30 mouse cellular contexts compared by ENCODE assay signal in the genomic region with DNA sequence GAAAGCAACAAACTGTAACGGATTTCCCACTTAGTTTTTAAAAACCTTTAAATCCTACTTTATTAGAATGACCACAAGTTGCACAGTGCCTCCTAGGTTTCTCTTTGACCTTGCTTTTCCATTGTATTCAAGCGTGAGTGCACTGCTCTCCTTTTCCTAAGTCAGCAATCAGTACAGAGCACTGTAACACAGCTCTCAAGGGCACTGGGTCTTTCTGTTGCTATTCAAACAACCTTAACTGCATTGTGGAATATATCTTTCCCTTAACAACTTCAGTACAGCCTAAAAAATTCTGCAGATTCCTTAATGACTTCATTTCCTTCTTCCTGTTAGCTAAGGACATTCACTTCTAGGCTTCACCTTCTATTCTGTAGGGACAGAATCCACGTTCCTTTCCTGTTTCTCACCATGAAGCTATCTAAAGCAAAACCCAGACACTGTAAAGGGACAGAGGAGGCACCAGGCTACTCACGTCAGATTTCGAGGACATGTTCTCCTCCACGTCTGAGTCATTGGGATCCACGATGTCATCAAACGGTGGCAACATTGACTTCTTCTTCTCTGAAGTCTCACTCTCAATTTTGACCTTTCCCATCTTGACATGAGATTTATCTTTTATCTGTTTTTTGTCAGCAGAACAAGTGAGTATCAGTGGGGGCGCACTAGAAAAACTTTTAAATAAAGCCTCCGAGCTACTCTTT.
A peak's percentile ranks its signal among the peaks of the same experiment; 100 is the strongest.
DNase-seq lines count a peak whose midpoint lies in the region; ATAC-seq and TF ChIP-seq lines count a peak whose summit lies in the region.
"Had no signal": no experiment of that assay in that cellular context is flagged by ENCODE, and none has a peak within 500 bp of the region (broad histone marks: within the 10 kb centered on the region; RNA-seq: fewer than 3 reads in every experiment).

No protein-coding gene starts in this region.

- no peaks in the 10 kb centered on the region for H3K9me3 ChIP-seq in heart, embryonic 10.5 days
- H3K9me3 ChIP-seq in heart, embryonic 15.5 days (replicated peaks), result no peaks in the 10 kb centered on the region
- no peaks in the 10 kb centered on the region for H3K9me3 ChIP-seq in liver, postnatal 0 days (ENCODE audit: low read length)
- no peaks in the 10 kb centered on the region for H3K9me3 ChIP-seq in liver, embryonic 12.5 days (replicated peaks)
- no peaks in the 10 kb centered on the region for H3K9me3 ChIP-seq in forebrain, embryonic 11.5 days (ENCODE audit: control insufficient read depth, low read length)
- H3K9me3 ChIP-seq: forebrain, embryonic 15.5 days; hindbrain, embryonic 13.5 days; kidney, embryonic 15.5 days; liver, embryonic 15.5 days; lung, embryonic 15.5 days; megakaryocyte, embryonic 14.5 days; midbrain, embryonic 12.5 days; neural tube, embryonic 12.5 days had no signal

- ATAC-seq in heart, embryonic 15.5 days (replicated peaks; ENCODE audit: insufficient number of reproducible peaks, insufficient read depth, low FRiP score, low read depth), result no peak; the same call in 1 of the 2 replicates
- ATAC-seq in liver, postnatal 0 days, result no peak
- ATAC-seq in liver, embryonic 12.5 days, result no peak
- no peak for ATAC-seq in forebrain, embryonic 11.5 days (replicated peaks; ENCODE audit: low FRiP score)
- ATAC-seq: activated CD4-positive, CD25-positive, alpha-beta regulatory T cell, adult 4 months; forebrain, embryonic 15.5 days had no signal

- no peak overlapping the region for H3K4me2 ChIP-seq in heart, embryonic 15.5 days
- H3K4me2 ChIP-seq in liver, postnatal 0 days (ENCODE audit: low read depth, low read length), result no peak overlapping the region
- H3K4me2 ChIP-seq in liver, embryonic 12.5 days, result no peak overlapping the region
- no peak overlapping the region for H3K4me2 ChIP-seq in forebrain, embryonic 11.5 days (ENCODE audit: low read depth, low read length, severe bottlenecking)
- H3K4me2 ChIP-seq: forebrain, embryonic 15.5 days; hindbrain, embryonic 13.5 days; kidney, embryonic 15.5 days; liver, embryonic 15.5 days; lung, embryonic 15.5 days; midbrain, embryonic 12.5 days; neural tube, embryonic 12.5 days had no signal

- no peak for TF ChIP-seq EP300 in liver, postnatal 0 days (IDR thresholded peaks at IDR 0.05; ENCODE audit: low read depth)

- WGBS in heart, embryonic 10.5 days, result 51% methylated on average over 10 of the region's 10 CpGs
- 47% methylated on average over 10 of the region's 10 CpGs for WGBS in heart, embryonic 15.5 days
- WGBS in liver, postnatal 0 days (ENCODE audit: insufficient replicate concordance), result 76% methylated on average over 10 of the region's 10 CpGs
- WGBS in liver, embryonic 12.5 days (ENCODE audit: insufficient replicate concordance), result 66% methylated on average over 10 of the region's 10 CpGs
- 89% methylated on average over 10 of the region's 10 CpGs for WGBS in forebrain, embryonic 11.5 days

- intact Hi-C loops in heart, postnatal 10 days (cut with DNase I), result no loop called here

- H3K36me3 ChIP-seq in heart, embryonic 10.5 days, result peaks cover 5% of the 10 kb centered on the region; the same call in 1 of the 2 replicates
- H3K36me3 ChIP-seq in heart, embryonic 15.5 days, result no peaks in the 10 kb centered on the region
- H3K36me3 ChIP-seq in liver, postnatal 0 days (replicated peaks; ENCODE audit: insufficient read depth, low read length), result 0 out of 2 replicates have a peak, but pooled peaks cover 6% of the 10 kb centered on the region
- H3K36me3 ChIP-seq in liver, embryonic 12.5 days, result 0 out of 2 replicates have a peak, but pooled peaks cover 8% of the 10 kb centered on the region
- no peaks in the 10 kb centered on the region for H3K36me3 ChIP-seq in forebrain, embryonic 11.5 days (ENCODE audit: control insufficient read depth, insufficient read depth, low read length)
- H3K36me3 ChIP-seq: liver, embryonic 15.5 days; lung, embryonic 15.5 days had no signal

- DNase-seq in heart, embryonic 10.5 days (ENCODE audit: low spot score), result no peak
- DNase-seq in heart, postnatal 4 days, result no peak
- no peak for DNase-seq in heart, postnatal 10 days
- DNase-seq in liver, postnatal 0 days, result no peak
- DNase-seq in forebrain, embryonic 11.5 days (ENCODE audit: low spot score), result no peak
- DNase-seq: B cell, adult 2 months; cerebellum, adult 11 months; cerebellum, adult 9-10 months; cerebellum, postnatal 36 days; gastrocnemius, postnatal 25 days; heart, adult 18-20 months; kidney, adult 18-20 months; kidney, postnatal 25 days; liver; lung, postnatal 4 days; right cerebral cortex, adult 18-20 months; spleen, adult 18-20 months; thymus, postnatal 25 days had no signal

- no peak for TF ChIP-seq CTCF in liver, postnatal 0 days (IDR thresholded peaks at IDR 0.05; ENCODE audit: low read depth)

- H3K4me3 ChIP-seq in heart, embryonic 10.5 days, result no peak overlapping the region
- no peak overlapping the region for H3K4me3 ChIP-seq in heart, embryonic 15.5 days
- H3K4me3 ChIP-seq in liver, postnatal 0 days (ENCODE audit: low read depth, low read length), result no peak overlapping the region
- H3K4me3 ChIP-seq in liver, embryonic 12.5 days, result no peak overlapping the region
- no peak overlapping the region for H3K4me3 ChIP-seq in forebrain, embryonic 11.5 days (ENCODE audit: low read depth, low read length)
- H3K4me3 ChIP-seq: forebrain, embryonic 15.5 days; hindbrain, embryonic 13.5 days; kidney, embryonic 15.5 days; liver, embryonic 15.5 days; lung, embryonic 15.5 days; megakaryocyte, embryonic 14.5 days; midbrain, embryonic 12.5 days; myocyte; neural tube, embryonic 12.5 days had no signal

- H3K27me3 ChIP-seq in heart, embryonic 10.5 days (ENCODE audit: insufficient read depth, poor library complexity, severe bottlenecking), result no peaks in the 10 kb centered on the region
- no peaks in the 10 kb centered on the region for H3K27me3 ChIP-seq in heart, embryonic 15.5 days
- H3K27me3 ChIP-seq in liver, postnatal 0 days (ENCODE audit: insufficient read depth, low read length), result no peaks in the 10 kb centered on the region
- no peaks in the 10 kb centered on the region for H3K27me3 ChIP-seq in liver, embryonic 12.5 days (replicated peaks)
- H3K27me3 ChIP-seq in forebrain, embryonic 11.5 days (ENCODE audit: control insufficient read depth, insufficient read depth, low read length), result no peaks in the 10 kb centered on the region
- H3K27me3 ChIP-seq: forebrain, embryonic 15.5 days; hindbrain, embryonic 13.5 days; kidney, embryonic 15.5 days; liver, embryonic 15.5 days; lung, embryonic 15.5 days; megakaryocyte, embryonic 14.5 days; midbrain, embryonic 12.5 days; neural tube, embryonic 12.5 days had no signal

- peaks cover 30% of the 10 kb centered on the region for H3K4me1 ChIP-seq in heart, embryonic 10.5 days
- peaks cover 17% of the 10 kb centered on the region for H3K4me1 ChIP-seq in heart, embryonic 15.5 days (replicated peaks)
- H3K4me1 ChIP-seq in liver, postnatal 0 days (ENCODE audit: insufficient read depth), result peaks cover 5% of the 10 kb centered on the region
- H3K4me1 ChIP-seq in liver, embryonic 12.5 days, result peaks cover 32% of the 10 kb centered on the region
- H3K4me1 ChIP-seq in forebrain, embryonic 11.5 days (replicated peaks; ENCODE audit: control insufficient read depth, insufficient read depth, low read length), result peaks cover 2% of the 10 kb centered on the region; the same call in 1 of the 2 replicates
- H3K4me1 ChIP-seq: lung, embryonic 15.5 days had no signal

- no peak overlapping the region for H3K9ac ChIP-seq in heart, embryonic 15.5 days
- H3K9ac ChIP-seq in liver, postnatal 0 days (replicated peaks), result no peak overlapping the region
- no peak overlapping the region for H3K9ac ChIP-seq in liver, embryonic 12.5 days
- H3K9ac ChIP-seq in forebrain, embryonic 11.5 days (ENCODE audit: low read length), result no peak overlapping the region
- H3K9ac ChIP-seq: forebrain, embryonic 15.5 days; hindbrain, embryonic 13.5 days; kidney, embryonic 15.5 days; liver, embryonic 15.5 days; lung, embryonic 15.5 days; midbrain, embryonic 12.5 days; neural tube, embryonic 12.5 days had no signal

- H3K27ac ChIP-seq in heart, embryonic 10.5 days, result peak overlapping the region; percentile 22; the same call in 1 of the 2 replicates
- peak overlapping the region; percentile 38 for H3K27ac ChIP-seq in heart, embryonic 15.5 days
- H3K27ac ChIP-seq in liver, postnatal 0 days (ENCODE audit: low read depth), result peak overlapping the region; percentile 16; the same call in 1 of the 2 replicates
- H3K27ac ChIP-seq in liver, embryonic 12.5 days, result no peak overlapping the region
- no peak overlapping the region for H3K27ac ChIP-seq in forebrain, embryonic 11.5 days (ENCODE audit: low read depth, low read length)
- H3K27ac ChIP-seq: forebrain, embryonic 15.5 days; hindbrain, embryonic 13.5 days; kidney, embryonic 15.5 days; liver, embryonic 15.5 days; lung, embryonic 15.5 days; midbrain, embryonic 12.5 days; neural tube, embryonic 12.5 days had no signal

Comparison
In these comparisons a context has a peak if more than half of its experiments do, and no peak if none do; other contexts are left out.
1. H3K27ac ChIP-seq: peak in heart, embryonic 10.5 days (single experiment), heart, embryonic 15.5 days (single experiment) and liver, postnatal 0 days (single experiment); none in liver, embryonic 12.5 days (single experiment) and forebrain, embryonic 11.5 days (single experiment).